Mouse (Mus musculus): ENCODE measurements around the gene Slf2.

DNA sequence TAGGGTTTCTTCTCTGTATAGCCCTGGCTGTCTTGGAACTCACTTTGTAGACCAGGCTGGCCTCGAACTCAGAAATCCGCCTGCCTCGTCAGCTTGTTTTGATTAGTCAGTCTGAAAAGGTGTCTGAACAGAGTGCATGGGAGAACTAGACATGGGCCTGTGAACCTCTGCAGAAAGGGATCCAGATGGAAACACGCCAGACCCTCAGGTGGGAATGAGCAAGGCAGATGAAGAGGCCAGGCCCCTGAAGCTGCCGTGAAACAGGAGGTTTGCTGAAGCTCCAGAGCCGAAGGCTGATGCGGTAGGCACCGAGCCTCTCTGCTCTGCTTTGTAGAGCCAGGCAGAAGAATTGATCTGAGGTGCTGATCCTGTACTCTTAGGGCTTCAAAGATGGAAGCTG, 81.3 kb downstream of the Slf2 start:
- TF ChIP-seq USF2 (IDR thresholded peaks at IDR 0.05; ENCODE audit: borderline replicate concordance in 1 of 2, insufficient read depth in 1 of 2, low read depth in 1 of 2, low read length in 2 of 2) (no peak), CTCF (IDR thresholded peaks at IDR 0.05 in 2 of 3, conservative IDR thresholded peaks at IDR 0.05 in 1 of 3; ENCODE audit: control insufficient read depth in 1 of 3, insufficient read depth in 1 of 3, low read depth in 2 of 3, low read length in 3 of 3, poor library complexity in 1 of 3, severe bottlenecking in 1 of 3) (no peak), TBP (IDR thresholded peaks at IDR 0.05; ENCODE audit: low read depth, low read length) (no peak), ZNF384 (IDR thresholded peaks at IDR 0.05; ENCODE audit: low read depth, low read length) (no peak), RCOR1 (IDR thresholded peaks at IDR 0.05; ENCODE audit: low read depth, low read length) (no peak), MAFK (IDR thresholded peaks at IDR 0.05; ENCODE audit: borderline replicate concordance, low read depth, low read length) (no peak), RAD21 (IDR thresholded peaks at IDR 0.05; ENCODE audit: low read depth, low read length) (no peak), GATA1 (IDR thresholded peaks at IDR 0.05; ENCODE audit: low read depth, low read length) (no peak), POLR2A (IDR thresholded peaks at IDR 0.05; ENCODE audit: control insufficient read depth in 1 of 2, insufficient read depth in 1 of 2, low read depth in 1 of 2, low read length in 2 of 2, poor library complexity in 1 of 2) (no peak), NELFE (IDR thresholded peaks at IDR 0.05; ENCODE audit: low read depth, low read length) (no peak), CHD2 (IDR thresholded peaks at IDR 0.05; ENCODE audit: low read length) (no peak), HCFC1 (IDR thresholded peaks at IDR 0.05; ENCODE audit: low read depth, low read length) (no peak)

Measured in MEL (cell line).